Mouse (Mus musculus): ENCODE results near the gene Itpr3. TPM values are rescaled to one million over a fixed set of nuclear protein-coding genes. Genes with fewer than 3 reads are reported as not detected.

The Itpr3 gene
- polyA plus RNA-seq, 1 experiment from 2014 or later: 13.0 TPM

DNA sequence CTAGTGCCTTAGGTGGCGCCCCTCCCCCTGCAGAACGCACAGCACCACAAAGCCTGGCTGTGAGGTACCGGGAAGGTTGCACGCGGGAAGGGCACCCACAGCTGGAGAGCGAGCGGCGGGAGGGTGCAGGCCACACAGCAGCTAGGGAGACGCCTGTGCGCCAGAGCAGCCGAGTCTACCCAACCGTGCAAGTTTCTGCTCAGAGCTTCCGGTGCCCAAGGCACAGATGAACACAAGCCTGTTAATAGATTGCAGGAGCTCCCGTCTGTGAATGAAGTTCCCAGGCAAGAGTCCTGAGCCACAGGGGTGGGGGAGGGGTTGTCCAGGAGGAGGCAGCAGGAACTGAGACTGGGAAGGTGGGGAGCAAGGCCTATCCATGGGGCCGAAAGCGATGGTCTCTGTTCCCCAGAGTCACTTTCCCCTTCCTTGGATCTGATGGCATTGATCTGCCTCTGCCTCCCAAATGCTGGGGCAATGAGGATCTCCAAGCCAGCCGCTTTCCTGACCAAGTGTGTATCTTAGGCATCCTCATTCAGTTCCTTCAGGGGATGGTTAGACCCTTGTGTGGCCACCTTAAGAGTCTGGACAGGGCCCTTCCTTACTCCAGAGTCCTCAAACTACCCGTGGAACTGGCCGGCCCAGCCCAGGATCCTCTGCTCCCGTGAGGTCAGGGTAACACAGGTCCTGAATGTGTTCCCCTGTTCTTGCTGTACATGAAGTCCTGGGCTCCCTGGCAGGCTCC lies 16.6 kb upstream of the Itpr3 start:
- peak; percentile 5; the same call in 1 of the 2 replicates for ATAC-seq
- Histone ChIP-seq H3K4me2 (replicated peaks) (peak overlapping the region; percentile 3; the same call in 1 of the 2 replicates), H3K9ac (0 out of 2 replicates have a peak overlapping the region, but pooled peaks have one; percentile 8), H3K4me1 (replicated peaks) (peaks cover 45% of the 10 kb centered on the region), H3K27me3 (replicated peaks) (no peaks in the 10 kb centered on the region), H3K36me3 (no peaks in the 10 kb centered on the region), H3K27ac (peak overlapping the region; percentile 19; the same call in 1 of the 2 replicates), H3K9me3 (no peaks in the 10 kb centered on the region), H3K4me3 (replicated peaks) (no peak overlapping the region)
- WGBS: 22% methylated on average over 20 of the region's 20 CpGs

DNA sequence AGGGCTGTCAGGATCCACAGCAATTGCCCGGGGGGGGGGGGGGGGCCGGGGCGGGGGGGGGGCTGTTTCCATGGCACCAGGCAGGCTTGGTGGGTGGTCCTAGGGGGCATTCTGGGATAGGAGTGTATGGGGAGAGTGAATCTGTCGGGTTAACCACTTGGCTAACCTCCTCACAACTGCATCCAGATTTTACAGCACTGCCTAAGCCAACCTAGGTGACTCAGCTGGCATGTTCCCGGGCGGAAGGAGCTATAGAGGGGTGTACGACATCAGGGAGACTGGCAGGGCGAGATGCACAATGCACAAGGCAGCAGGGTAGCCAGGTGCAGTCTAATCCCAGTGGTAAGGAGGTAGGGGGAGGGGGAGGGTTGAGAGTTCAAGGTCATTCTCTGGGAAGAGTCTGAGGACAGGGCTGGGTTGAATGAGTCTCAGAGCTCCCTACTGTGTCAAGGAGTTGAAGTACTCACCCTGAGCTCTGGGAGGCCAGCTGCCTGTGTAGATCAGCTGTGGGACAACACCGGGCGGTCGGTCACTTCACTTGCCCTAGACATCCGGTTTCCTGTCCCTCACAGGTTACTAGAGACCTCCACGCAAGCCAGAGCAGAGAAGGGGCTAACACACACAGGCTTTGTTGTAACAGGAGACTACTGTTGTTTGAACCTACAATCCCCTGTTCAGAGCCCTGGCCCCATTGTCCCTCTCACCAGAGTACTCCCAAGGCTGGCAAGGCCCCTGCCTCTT lies 15.9 kb upstream of the Itpr3 start:
- no peaks in the 10 kb centered on the region for H3K36me3 ChIP-seq
- no peak overlapping the region for H3K9ac ChIP-seq
- WGBS: 60% methylated on average over 10 of the region's 13 CpGs
- no peaks in the 10 kb centered on the region for H3K27me3 ChIP-seq (replicated peaks)
- H3K27ac ChIP-seq: no peak overlapping the region
- H3K4me3 ChIP-seq (replicated peaks): no peak overlapping the region
- no peak overlapping the region for H3K4me2 ChIP-seq (replicated peaks)
- H3K9me3 ChIP-seq: no peaks in the 10 kb centered on the region
- H3K4me1 ChIP-seq (replicated peaks): peaks cover 45% of the 10 kb centered on the region
- ATAC-seq: no peak

DNA sequence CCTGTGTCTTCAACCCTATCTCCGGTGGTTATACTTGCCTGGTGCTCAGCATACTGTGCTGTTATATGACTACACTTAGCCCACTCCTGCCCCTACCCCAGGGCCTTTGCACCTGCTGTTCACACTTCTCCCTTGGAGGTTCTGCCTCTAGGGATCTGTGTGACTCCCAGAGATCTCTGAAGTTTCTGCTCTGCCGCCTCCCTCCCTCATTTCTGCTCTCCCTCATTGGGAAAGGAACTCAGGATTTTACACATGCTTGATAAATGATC lies 15.4 kb upstream of the Itpr3 start:
- Histone ChIP-seq H3K4me3 (replicated peaks) (no peak overlapping the region), H3K27me3 (replicated peaks) (no peaks in the 10 kb centered on the region), H3K36me3 (no peaks in the 10 kb centered on the region), H3K4me1 (replicated peaks) (peaks cover 49% of the 10 kb centered on the region), H3K9me3 (no peaks in the 10 kb centered on the region), H3K27ac (no peak overlapping the region), H3K4me2 (replicated peaks) (no peak overlapping the region), H3K9ac (no peak overlapping the region)
- no peak for ATAC-seq
- 88% methylated on average over 2 of the region's 2 CpGs for WGBS

DNA sequence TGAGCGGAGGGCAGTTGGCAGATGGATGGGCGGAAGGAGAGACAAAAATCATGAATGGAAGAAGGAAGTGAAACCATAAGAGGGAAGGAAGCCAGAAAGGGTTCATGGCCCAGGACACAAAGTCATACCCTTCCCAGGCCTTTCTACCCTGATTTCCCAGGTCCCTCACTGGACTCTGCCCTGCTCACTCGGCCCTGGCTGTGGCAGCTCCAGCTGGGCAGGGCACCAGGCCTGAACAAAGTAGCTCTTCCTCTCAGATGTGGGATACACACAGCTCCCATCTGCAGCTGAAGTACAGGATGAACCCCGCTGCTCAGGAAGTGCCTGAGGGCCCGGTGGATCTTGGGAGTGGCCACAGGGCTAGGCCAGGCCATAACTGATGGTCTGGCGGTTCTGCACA lies 14.3 kb upstream of the Itpr3 start:
- Histone ChIP-seq H3K27ac (0 out of 2 replicates have a peak overlapping the region, but pooled peaks have one; percentile 51), H3K9ac (0 out of 2 replicates have a peak overlapping the region, but pooled peaks have one; percentile 8)
- ATAC-seq: 0 out of 2 replicates have a peak, but pooled peaks have one; percentile 4

DNA sequence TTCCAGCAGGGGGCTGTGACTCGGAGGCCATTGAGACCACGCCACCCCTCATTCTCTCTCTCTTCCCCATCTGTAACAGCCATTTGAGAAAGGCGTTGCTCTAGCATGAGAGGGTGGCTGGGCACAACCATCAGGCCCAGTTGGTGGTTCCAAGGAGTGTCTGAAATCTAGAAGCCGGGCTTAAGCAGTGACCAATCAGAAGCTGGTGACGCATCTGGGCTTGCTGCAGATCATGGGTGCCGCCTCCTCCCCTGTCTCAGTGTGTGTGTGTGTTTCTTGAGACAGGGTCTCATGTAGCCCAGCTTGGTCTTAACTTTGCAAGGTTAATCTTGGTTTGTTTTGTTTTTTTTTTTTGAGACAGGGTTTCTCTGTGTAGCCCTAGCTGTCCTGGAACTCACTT lies 11.9 kb upstream of the Itpr3 start:
- Histone ChIP-seq H3K27ac (no peak overlapping the region), H3K36me3 (no peaks in the 10 kb centered on the region), H3K9me3 (no peaks in the 10 kb centered on the region), H3K9ac (no peak overlapping the region), H3K4me1 (replicated peaks) (peaks cover 35% of the 10 kb centered on the region), H3K4me2 (replicated peaks) (no peak overlapping the region), H3K27me3 (replicated peaks) (no peaks in the 10 kb centered on the region), H3K4me3 (replicated peaks) (no peak overlapping the region)
- 93% methylated on average over 6 of the region's 6 CpGs for WGBS
- ATAC-seq: no peak

More for the DNA sequence above, 14.3 kb upstream of the Itpr3 start:
- no peak overlapping the region for H3K4me3 ChIP-seq (replicated peaks)
- no peak overlapping the region for H3K4me2 ChIP-seq (replicated peaks)
- H3K4me1 ChIP-seq (replicated peaks): peaks cover 48% of the 10 kb centered on the region
- H3K36me3 ChIP-seq: no peaks in the 10 kb centered on the region
- WGBS: 54% methylated on average over 6 of the region's 6 CpGs
- no peaks in the 10 kb centered on the region for H3K9me3 ChIP-seq
- no peaks in the 10 kb centered on the region for H3K27me3 ChIP-seq (replicated peaks)

DNA sequence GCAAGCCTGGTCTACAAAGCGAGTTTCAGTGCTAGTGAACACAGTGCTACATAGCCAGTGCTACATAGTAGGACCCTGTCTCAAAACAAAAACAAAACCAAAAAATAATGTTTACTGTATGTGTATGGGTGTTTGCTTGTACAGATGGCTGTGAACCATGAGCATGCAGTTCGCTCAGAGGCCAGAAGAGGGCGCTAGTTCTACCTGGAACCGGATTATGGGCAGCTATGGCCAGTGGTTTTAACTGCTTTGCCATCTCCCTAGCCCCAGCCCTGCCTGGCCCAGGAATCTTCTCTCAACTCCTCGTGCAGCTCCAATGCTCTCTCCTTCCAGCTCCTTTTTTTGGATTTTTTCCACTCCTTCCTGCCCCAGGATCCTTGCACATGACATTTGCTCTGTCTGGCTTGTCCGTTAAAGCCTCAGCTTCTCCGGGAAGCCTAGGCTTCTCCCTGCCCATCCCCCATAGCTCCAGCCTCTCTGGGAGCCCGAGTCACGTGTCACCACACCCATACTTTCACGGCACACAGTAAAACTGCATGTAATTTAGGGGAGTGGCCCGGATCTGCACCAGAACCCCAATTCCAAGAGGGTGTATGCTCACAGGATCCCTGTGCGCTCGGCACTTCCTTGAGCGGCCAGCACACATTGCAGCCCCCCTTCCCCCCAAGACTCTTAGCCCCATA lies 9.2 kb upstream of the Itpr3 start:
- H3K4me2 ChIP-seq (replicated peaks): 0 out of 2 replicates have a peak overlapping the region, but pooled peaks have one; percentile 4
- peaks cover 41% of the 10 kb centered on the region for H3K4me1 ChIP-seq (replicated peaks)
- H3K9me3 ChIP-seq: no peaks in the 10 kb centered on the region
- no peaks in the 10 kb centered on the region for H3K27me3 ChIP-seq (replicated peaks)
- WGBS: 64% methylated on average over 14 of the region's 14 CpGs
- no peak overlapping the region for H3K4me3 ChIP-seq (replicated peaks)
- no peaks in the 10 kb centered on the region for H3K36me3 ChIP-seq
- H3K27ac ChIP-seq: peak overlapping the region; percentile 89
- peak overlapping the region; percentile 12; the same call in 1 of the 2 replicates for H3K9ac ChIP-seq
- ATAC-seq: peak; percentile 67

DNA sequence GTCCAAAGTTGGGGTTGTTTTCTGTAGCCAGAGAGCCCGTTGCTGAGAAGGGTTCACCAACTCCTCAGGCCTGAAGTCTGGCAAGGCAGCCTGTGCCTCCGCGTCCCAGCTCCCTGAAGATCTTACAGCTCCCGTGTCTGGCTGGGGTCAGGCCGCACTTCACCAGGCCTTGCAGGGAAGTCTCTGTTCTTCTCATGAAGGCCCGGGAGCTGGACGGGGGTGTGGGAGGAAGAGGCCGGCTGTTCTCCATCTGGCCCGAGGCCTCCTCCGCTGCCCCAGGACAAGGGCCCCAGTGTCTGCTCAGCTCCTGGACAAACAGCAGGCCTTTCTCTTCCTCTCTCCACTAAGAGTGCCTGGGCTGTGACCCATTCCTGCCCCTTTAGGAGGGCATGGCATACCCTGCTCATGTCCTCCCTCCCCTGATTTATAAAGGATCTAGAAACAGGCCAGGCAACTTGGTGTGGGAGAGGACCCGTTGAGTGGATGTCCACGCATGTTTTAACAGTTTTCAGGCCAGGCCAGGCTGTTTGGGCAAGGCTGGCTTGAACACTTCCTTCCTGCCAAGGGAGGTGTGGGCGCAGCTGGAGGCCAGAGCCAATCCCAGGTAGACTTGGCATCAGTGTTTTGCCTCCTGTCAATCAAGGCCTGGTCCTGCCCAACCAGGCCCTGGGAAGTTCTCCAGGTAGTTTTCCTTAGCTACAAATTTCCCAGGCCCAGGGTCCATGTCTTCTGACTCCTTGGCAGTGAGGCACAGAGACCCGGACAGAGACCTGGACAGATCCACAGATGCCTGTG lies 8.5 kb upstream of the Itpr3 start:
- no peak overlapping the region for H3K4me3 ChIP-seq (replicated peaks)
- H3K36me3 ChIP-seq: no peaks in the 10 kb centered on the region
- H3K27ac ChIP-seq: peak overlapping the region; percentile 89
- H3K4me1 ChIP-seq (replicated peaks): peaks cover 38% of the 10 kb centered on the region
- 46% methylated on average over 14 of the region's 14 CpGs for WGBS
- H3K9ac ChIP-seq: peak overlapping the region; percentile 12; the same call in 1 of the 2 replicates
- H3K4me2 ChIP-seq (replicated peaks): 0 out of 2 replicates have a peak overlapping the region, but pooled peaks have one; percentile 4
- no peaks in the 10 kb centered on the region for H3K9me3 ChIP-seq
- ATAC-seq: peak; percentile 49
- no peaks in the 10 kb centered on the region for H3K27me3 ChIP-seq (replicated peaks)

DNA sequence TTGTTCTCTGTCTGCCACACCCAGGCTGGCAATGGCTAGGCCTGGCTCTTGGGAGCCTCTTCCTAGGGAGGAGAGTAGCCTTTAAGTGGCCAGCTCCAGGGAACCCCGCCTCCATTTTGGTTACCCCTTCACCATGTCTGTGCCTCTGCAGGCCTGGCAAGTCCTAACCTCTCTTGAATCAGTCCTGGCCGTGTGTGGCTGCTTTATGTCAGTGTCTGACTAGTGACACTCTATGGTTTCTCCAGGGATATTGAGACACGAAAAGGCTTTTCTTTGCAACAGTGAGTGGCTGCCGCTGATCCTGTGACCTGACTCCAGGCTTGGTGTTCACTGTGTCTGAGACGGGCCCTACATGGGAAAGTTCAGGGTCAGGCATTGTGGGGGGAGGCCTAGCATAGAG lies 6.3 kb upstream of the Itpr3 start:
- no peak overlapping the region for H3K4me3 ChIP-seq (replicated peaks)
- no peaks in the 10 kb centered on the region for H3K36me3 ChIP-seq
- peaks cover 38% of the 10 kb centered on the region for H3K4me1 ChIP-seq (replicated peaks)
- peak overlapping the region; percentile 51; the same call in 1 of the 2 replicates for H3K4me2 ChIP-seq (replicated peaks)
- H3K9ac ChIP-seq: no peak overlapping the region
- 0 out of 2 replicates have a peak overlapping the region, but pooled peaks have one; percentile 48 for H3K27ac ChIP-seq
- 48% methylated on average over 5 of the region's 5 CpGs for WGBS
- no peaks in the 10 kb centered on the region for H3K27me3 ChIP-seq (replicated peaks)
- no peaks in the 10 kb centered on the region for H3K9me3 ChIP-seq
- no peak for ATAC-seq

DNA sequence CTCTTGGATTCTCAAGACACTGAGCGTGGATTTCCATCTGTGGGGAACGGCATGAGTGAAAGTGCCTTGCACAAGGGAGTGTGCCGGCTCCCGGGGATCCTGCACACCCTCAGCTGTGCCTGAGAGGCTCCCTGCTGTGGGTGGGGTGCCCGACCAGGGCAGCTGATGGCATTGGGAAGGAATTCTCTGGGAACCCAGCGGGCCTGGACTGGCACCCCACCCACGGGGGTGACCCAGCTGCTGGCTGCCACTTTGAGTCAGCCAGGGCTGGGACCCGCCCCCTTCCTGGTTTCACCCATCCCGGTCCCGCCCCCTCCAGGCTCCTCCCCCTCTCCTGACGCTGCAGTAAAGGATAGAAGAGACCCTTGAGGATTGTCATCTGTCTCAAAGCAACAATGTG lies 5.6 kb upstream of the Itpr3 start:
- H3K4me2 ChIP-seq (replicated peaks): peak overlapping the region; percentile 51
- H3K27ac ChIP-seq: peak overlapping the region; percentile 48; the same call in 1 of the 2 replicates
- H3K4me3 ChIP-seq (replicated peaks): no peak overlapping the region
- WGBS: 32% methylated on average over 10 of the region's 11 CpGs
- no peaks in the 10 kb centered on the region for H3K9me3 ChIP-seq
- peaks cover 36% of the 10 kb centered on the region for H3K4me1 ChIP-seq (replicated peaks)
- ATAC-seq: peak; percentile 22
- H3K36me3 ChIP-seq: no peaks in the 10 kb centered on the region
- H3K27me3 ChIP-seq (replicated peaks): no peaks in the 10 kb centered on the region
- H3K9ac ChIP-seq: no peak overlapping the region; the same call in 1 of the 2 replicates

DNA sequence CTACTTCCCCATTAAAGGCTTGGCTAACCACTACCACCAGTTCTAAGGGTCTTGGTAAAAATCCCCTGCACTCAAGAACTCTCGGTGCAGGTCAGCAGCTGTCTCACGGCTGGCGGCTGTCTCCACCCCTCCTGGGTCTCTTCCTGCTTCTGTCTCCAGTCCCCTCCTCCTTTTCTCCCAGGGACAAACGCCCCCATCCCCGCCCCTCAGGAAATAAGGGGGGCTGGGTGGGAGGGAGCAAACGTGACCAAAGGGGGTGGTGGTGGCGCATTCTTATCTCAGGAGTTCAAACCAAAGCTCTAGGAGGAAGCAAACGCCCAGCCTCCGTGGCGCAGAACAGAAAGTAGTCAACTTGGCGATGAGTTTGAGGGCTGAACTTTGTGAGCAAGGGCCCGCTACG lies 934 bp upstream of the Itpr3 start:
- Histone ChIP-seq H3K27me3 (replicated peaks) (no peaks in the 10 kb centered on the region), H3K9me3 (no peaks in the 10 kb centered on the region), H3K4me2 (replicated peaks) (peak overlapping the region; percentile 97), H3K27ac (peak overlapping the region; percentile 94), H3K4me1 (replicated peaks) (peaks cover 44% of the 10 kb centered on the region), H3K4me3 (replicated peaks) (peak overlapping the region; percentile 70), H3K9ac (peak overlapping the region; percentile 77), H3K36me3 (no peaks in the 10 kb centered on the region)
- WGBS: under 1% methylated on average over 13 of the region's 13 CpGs
- ATAC-seq: peak; percentile 67

DNA sequence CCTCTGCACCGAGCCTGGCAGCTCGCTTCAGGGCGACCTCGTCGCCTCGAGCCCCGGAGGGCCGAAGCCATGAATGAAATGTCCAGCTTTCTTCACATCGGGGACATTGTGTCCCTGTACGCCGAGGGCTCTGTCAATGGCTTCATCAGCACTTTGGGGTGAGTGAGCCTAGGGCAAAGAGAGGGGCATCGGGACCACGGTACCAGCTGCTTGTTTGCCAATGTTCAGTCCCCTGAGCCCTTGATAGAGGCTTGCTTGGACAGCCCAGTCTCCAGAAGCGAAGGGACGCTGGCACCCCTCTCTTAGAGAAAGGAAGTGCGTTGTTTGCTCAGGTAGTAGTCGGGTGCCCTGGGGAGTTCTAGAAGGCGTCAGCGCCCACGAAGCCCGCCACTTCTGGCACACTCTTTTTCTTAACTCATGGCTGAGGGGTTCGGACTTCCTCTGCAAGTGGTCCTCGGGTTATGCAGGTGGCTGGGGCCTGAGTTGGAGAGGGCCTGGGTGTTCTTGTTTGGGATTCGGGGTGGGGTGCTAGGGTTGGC lies 482 bp downstream of the Itpr3 start:
- H3K9me3 ChIP-seq: no peaks in the 10 kb centered on the region
- peak overlapping the region; percentile 94 for H3K27ac ChIP-seq
- H3K4me1 ChIP-seq (replicated peaks): peaks cover 35% of the 10 kb centered on the region
- peak; percentile 1; the same call in 1 of the 2 replicates for ATAC-seq
- no peaks in the 10 kb centered on the region for H3K27me3 ChIP-seq (replicated peaks)
- peak overlapping the region; percentile 77 for H3K9ac ChIP-seq
- 2% methylated on average over 24 of the region's 24 CpGs for WGBS
- peak overlapping the region; percentile 97 for H3K4me2 ChIP-seq (replicated peaks)
- H3K4me3 ChIP-seq (replicated peaks): peak overlapping the region; percentile 70
- no peaks in the 10 kb centered on the region for H3K36me3 ChIP-seq
